Mouse (Mus musculus) effector memory CD4-positive, alpha-beta T cell, adult 7 months (primary cell): Measurements from ENCODE around the gene Zp1. TPM values are rescaled to one million over a fixed set of nuclear protein-coding genes. Genes with fewer than 3 reads are reported as not detected.

Source experiments
- polyA plus RNA-seq: library from polyadenylated mRNA; unstranded; fragments of 100-300 nt; shearing (Covaris generic); gene quantifications from one replicate; pipeline ENCODE4 v1.2.1, GENCODE M21; 2017

Zp1 gene
- polyA plus RNA-seq, result not detected

DNA sequence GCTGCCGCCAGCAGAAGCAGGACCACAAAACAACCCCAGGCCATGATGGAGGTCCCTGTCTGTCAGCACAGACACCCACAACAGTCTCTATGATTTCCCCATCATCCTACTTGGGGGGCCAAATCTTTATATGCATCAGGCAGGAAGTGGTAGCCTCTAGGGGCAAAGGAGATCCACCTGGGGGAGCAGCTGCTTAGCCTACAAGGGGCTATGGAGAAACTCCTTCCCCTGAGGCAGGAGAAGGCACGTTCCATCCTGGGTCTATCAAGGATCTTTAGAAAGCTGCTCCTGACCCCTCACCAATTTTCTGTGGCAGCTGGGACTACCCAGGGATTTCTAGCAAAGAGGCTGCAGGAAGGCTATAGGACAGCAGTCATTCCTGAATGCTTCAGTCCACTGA, at the start of gene Zp1:
Gene Zp1, minus strand, starts transcription at position 101 of the 400 bp plus-strand sequence.

DNA sequence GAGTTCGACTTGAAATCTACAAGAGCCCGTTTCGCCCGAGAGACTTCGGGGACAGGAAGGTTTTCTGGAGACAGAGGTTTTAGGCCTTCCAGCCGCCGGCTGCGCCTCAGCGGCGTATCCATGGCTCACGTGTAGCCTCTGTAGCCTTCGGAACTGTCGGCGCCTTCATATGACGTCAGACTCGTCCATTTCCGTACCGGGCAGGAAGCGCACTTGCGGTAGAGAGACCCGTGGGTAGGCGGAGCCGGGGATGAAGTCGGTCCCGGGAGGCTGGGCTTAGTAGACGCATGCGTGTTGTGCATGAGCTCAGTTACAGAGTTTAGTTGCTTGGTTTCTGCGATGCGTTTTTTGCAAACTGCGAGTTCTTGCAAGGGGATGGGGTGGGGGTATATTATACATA, 28.7 kb upstream of the Zp1 start, which contains the start of gene Ccdc86:
Gene Ccdc86, minus strand, starts transcription at position 155 of the 400 bp plus-strand sequence.

DNA sequence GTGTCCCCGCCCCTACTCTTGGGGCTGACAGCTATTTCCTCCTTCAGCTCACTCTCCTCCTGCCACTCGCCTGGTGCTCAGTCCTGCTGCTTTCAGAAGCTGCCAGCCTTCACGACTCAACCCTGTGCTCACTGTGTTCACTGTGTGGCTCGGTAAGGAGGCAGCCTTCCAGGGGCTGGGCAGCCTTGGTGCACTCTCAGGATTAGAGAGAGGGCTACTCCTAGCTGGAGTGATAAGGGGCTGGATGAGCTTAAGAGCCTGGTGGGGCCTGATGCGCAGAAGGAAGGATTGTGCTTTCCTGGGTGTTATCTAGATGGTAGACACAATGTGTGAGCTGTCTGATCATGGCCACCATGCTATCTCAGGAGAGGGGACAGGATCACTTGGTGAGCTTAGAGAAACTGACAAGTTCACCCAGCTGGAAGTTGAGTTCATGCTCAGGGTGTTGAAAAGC, 16.7 kb upstream of the Zp1 start, which contains the start of gene Ptgdr2:
Gene Ptgdr2, plus strand, starts transcription at position 51 of the 454 bp plus-strand sequence.

DNA sequence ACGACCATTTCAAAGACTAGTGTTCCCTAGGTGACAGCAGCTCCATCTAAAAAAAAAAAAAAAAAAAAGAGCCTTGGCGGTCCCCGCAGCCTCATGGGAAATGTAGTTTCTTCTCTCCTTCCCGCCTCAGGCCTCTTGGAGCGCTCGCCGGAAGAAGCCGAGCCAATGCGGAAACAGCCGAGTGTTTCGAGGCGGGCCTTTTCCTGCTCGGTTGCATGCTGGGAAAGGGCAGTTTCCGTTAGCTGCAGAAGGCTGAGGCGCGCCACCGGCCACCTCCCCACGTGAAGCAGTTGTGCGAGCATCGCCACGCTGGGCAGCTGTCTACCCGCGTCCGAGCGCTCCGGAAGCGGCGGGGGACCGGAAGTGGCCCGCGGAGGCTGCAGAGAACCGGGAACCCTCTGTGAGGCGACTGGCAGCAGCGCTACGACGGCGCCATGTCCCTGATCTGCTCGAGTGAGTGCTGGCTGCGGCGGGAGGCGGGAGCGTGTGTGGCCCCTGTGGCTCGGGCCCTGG, 25.4 kb downstream of the Zp1 start, which contains the start of gene Prpf19:
Gene Prpf19, plus strand, starts transcription at position 216 of the 513 bp plus-strand sequence.

DNA sequence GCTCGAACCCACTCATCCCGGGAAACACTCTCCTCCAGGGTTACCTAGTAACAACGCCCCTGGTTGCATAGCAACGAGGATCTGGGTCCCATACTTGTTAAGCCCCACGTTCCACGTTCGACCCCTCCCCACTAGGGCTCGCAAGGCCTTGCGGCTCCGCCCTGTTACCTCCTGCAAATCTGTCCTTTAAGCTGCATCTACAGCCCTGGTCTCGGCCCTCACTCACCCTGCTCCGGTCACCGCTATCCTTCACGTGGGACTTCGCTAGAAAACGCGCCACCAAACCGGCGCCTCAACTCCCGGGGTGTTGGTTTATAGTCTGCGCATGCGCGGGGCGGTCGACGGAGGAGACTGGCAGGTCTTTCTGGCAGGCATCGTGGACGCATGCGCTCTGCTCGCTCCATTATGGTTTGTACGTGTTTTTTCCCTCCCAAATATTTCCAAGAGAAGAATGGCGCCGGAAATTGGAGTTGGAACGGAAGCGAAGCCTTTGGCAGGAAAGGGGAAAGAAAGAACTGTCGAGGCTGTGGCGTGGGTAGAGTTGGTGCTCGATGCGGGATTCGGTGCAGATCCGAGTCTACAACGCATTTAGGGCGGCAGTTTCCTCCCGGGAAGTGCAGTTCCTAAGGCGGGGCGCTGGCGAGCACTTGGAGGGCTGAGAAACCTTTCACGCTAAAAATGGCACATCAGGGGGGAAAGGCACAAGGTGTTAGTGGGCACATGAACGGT, 38.8 kb downstream of the Zp1 start, which contains the start of gene Tmem109:
Gene Tmem109, minus strand, starts transcription at position 576 of the 729 bp plus-strand sequence.

DNA sequence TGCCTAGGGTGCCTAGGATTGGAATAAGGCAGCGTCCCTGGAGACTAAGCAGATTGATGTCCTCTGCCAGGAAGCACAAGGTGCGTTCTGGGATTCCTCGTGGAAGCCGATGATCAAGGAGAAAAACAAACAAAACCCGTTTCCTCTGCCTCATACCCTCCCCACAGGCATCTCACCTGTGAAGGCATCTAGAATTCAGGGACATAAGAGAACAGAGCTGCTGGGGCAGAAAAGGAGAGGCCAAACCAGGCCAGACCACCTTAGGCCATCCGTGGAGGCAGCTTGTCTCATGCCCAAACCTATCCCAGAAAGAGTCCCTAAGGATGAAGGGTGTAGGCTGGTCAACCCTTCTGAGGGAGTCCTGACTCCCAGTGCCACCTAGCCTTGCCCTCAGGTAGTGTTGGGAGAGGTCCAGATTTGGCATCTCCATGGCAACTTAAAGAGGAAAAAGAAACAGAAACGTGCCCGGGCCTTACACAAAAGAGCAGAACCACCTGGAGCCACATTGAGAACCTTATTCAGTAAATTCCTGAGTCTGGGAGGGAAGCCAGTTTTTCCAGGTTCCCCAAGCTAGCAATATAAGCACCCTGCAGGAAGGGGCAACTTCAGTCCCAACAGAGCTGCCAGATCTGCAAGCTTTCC, 50.4 kb downstream of the Zp1 start, which contains the start of gene Tmem132a:
Gene Tmem132a, minus strand, starts transcription at position 55 of the 642 bp plus-strand sequence.

Other genes with a start within 250 kb of the Zp1 start
- gene Pga5, start 242.6 kb downstream of the Zp1 start, polyA plus RNA-seq, result not detected
- 25.1 TPM for gene Vps37c, start 231.9 kb downstream of the Zp1 start, polyA plus RNA-seq
- 564 TPM for gene Cd5, start 181.6 kb downstream of the Zp1 start, polyA plus RNA-seq
- 802 TPM for gene Cd6, start 90.6 kb downstream of the Zp1 start, polyA plus RNA-seq
- gene Slc15a3, start 80.9 kb downstream of the Zp1 start, polyA plus RNA-seq, result 19.5 TPM
- gene Tmem132a, start 50.7 kb downstream of the Zp1 start, polyA plus RNA-seq, result 2.6 TPM
- gene Tmem109, start 38.6 kb downstream of the Zp1 start, polyA plus RNA-seq, result 54.6 TPM
- gene Prpf19, start 25.4 kb downstream of the Zp1 start, polyA plus RNA-seq, result 50.8 TPM
- gene Ptgdr2, start 16.5 kb upstream of the Zp1 start, polyA plus RNA-seq, result not detected
- 17.1 TPM for gene Ccdc86, start 28.6 kb upstream of the Zp1 start, polyA plus RNA-seq
- gene Ms4a10, start 54.0 kb upstream of the Zp1 start, polyA plus RNA-seq, result not detected
- gene Ms4a15, start 72.6 kb upstream of the Zp1 start, polyA plus RNA-seq, result 0.44 TPM
- gene Ms4a18, start 97.4 kb upstream of the Zp1 start, polyA plus RNA-seq, result not detected
- gene Ms4a8a, start 160.5 kb upstream of the Zp1 start, polyA plus RNA-seq, result 1.1 TPM
- not detected for gene 1700017D01Rik, start 210.2 kb upstream of the Zp1 start, polyA plus RNA-seq
- not detected for gene 1700025F22Rik, start 244.7 kb upstream of the Zp1 start, polyA plus RNA-seq